Mouse (Mus musculus) liver, embryonic 11.5 days (tissue): ENCODE data around the gene Serinc4. TPM values are rescaled to one million over a fixed set of nuclear protein-coding genes. Genes with fewer than 3 reads are reported as not detected.

ENCODE experiments used
- ATAC-seq: fragments of 200-750 bp; cut with Nextera tagmentation; replicated peaks from 2 replicates; pipeline ENCODE4 v1.8.0; 2017; ENCODE audit warnings: moderate number of reproducible peaks, mild to moderate bottlenecking, moderate TSS enrichment, moderate library complexity; ENCODE audit not compliant: low FRiP score
- DNase-seq: peaks from one replicate; pipeline ENCODE4 v3.0.0-alpha.2; 2017; ENCODE audit warnings: low spot score
- H3K27ac ChIP-seq: fragments of 300-500 bp; sonication (generic); 2 replicates; pipeline ENCODE4 v1.5.1; 2014; ENCODE audit warnings: mild to moderate bottlenecking, low read depth, low read length, control low read depth
- H3K27me3 ChIP-seq: fragments of 300-500 bp; sonication (generic); replicated peaks from 2 replicates; pipeline ENCODE4 v1.6.1; 2014; ENCODE audit warnings: low read length, mixed read lengths; ENCODE audit not compliant: control insufficient read depth, insufficient read depth
- H3K36me3 ChIP-seq: fragments of 300-500 bp; sonication (generic); 2 replicates; pipeline ENCODE4 v1.6.1; 2014; ENCODE audit warnings: mild to moderate bottlenecking, low read length, moderate library complexity, mixed read lengths; ENCODE audit not compliant: control insufficient read depth, insufficient read depth
- H3K4me1 ChIP-seq: fragments of 300-500 bp; sonication (generic); replicated peaks from 2 replicates; pipeline ENCODE4 v1.6.1; 2014; ENCODE audit warnings: low read length, mixed read lengths; ENCODE audit not compliant: control insufficient read depth, insufficient read depth
- H3K4me2 ChIP-seq: fragments of 300-500 bp; sonication (generic); 2 replicates; pipeline ENCODE4 v1.6.1; 2014; ENCODE audit warnings: mild to moderate bottlenecking, control low read depth, moderate library complexity
- H3K4me3 ChIP-seq: fragments of 300-500 bp; sonication (generic); 2 replicates; pipeline ENCODE4 v1.5.1; 2014; ENCODE audit warnings: low read depth, low read length, control low read depth
- H3K9ac ChIP-seq: fragments of 300-500 bp; sonication (generic); 2 replicates; pipeline ENCODE4 v1.6.1; 2014; ENCODE audit warnings: low read depth, low read length, control low read depth
- H3K9me3 ChIP-seq: fragments of 300-500 bp; sonication (generic); 2 replicates; pipeline ENCODE4 v1.6.1; 2016; ENCODE audit warnings: low read length, inconsistent platforms, mixed read lengths; ENCODE audit not compliant: control insufficient read depth
- WGBS: fragments of 180-500 bp; shearing (Covaris S2); extraction: QIAGEN DNeasy Blood & Tissue Kit; methylation state at CpG from one replicate; pipeline ENCODE4 v1.1.7; 2014; 5-methylcytosine and 5-hydroxymethylcytosine counted together
- polyA plus RNA-seq: library from polyadenylated mRNA; unstranded; fragments of >200 nt; fragmentation: Nextera tagmentation; extraction: Ambion mirVana; gene quantifications from 2 replicates; pipeline ENCODE4 v1.2.1, GENCODE M21; 2014

Serinc4 gene
- polyA plus RNA-seq, 1 experiment from 2014 or later, result 0.12 TPM

- ATAC-seq, result no peak
- Histone ChIP-seq H3K36me3 (peaks cover 20% of the 10 kb centered on the region), H3K27me3 (no peaks in the 10 kb centered on the region), H3K9me3 (no peaks in the 10 kb centered on the region), H3K9ac (peak overlapping the region; percentile 95), H3K4me2 (peak overlapping the region; percentile 95), H3K4me3 (peak overlapping the region; percentile 100), H3K4me1 (peaks cover 13% of the 10 kb centered on the region), H3K27ac (peak overlapping the region; percentile 94)
- no peak for DNase-seq
- 1% methylated on average over 7 of the region's 7 CpGs for WGBS
Observed at GRCm38 (mm10) chr2:121450093-121450492, 6.5 kb downstream of the Serinc4 start.

- Histone ChIP-seq H3K4me2 (peak overlapping the region; percentile 95), H3K9me3 (no peaks in the 10 kb centered on the region), H3K27me3 (no peaks in the 10 kb centered on the region), H3K4me3 (peak overlapping the region; percentile 100), H3K9ac (peak overlapping the region; percentile 95), H3K36me3 (peaks cover 18% of the 10 kb centered on the region), H3K27ac (peak overlapping the region; percentile 94), H3K4me1 (peaks cover 13% of the 10 kb centered on the region)
- DNase-seq (no peak), ATAC-seq (peak; percentile 16)
- under 1% methylated on average over 54 of the region's 54 CpGs for WGBS
Observed at GRCm38 (mm10) chr2:121449545-121450011, 7.0 kb downstream of the Serinc4 start.

- peak; percentile 100 for DNase-seq
- H3K27me3 ChIP-seq, result no peaks in the 10 kb centered on the region
- H3K4me1 ChIP-seq, result peaks cover 13% of the 10 kb centered on the region
- peak; percentile 97 for ATAC-seq
- peak within 1 kb of the TSS; percentile 94 for H3K27ac ChIP-seq
- peaks cover 18% of the 10 kb centered on the region for H3K36me3 ChIP-seq
- peak within 1 kb of the TSS; percentile 95 for H3K4me2 ChIP-seq
- no peaks in the 10 kb centered on the region for H3K9me3 ChIP-seq
- peak within 1 kb of the TSS; percentile 95 for H3K9ac ChIP-seq
- H3K4me3 ChIP-seq, result peak within 1 kb of the TSS; percentile 100
- WGBS, result 2% methylated on average over 67 of the region's 74 CpGs
Observed at GRCm38 (mm10) chr2:121448739-121449535, 7.6 kb downstream of the Serinc4 start, which contains the start of gene Serf2. Gene Serf2 (plus strand): TSS chr2:121449195.

- Histone ChIP-seq H3K4me3 (peak overlapping the region; percentile 100), H3K9me3 (no peaks in the 10 kb centered on the region), H3K4me2 (peak overlapping the region; percentile 95), H3K27ac (peak overlapping the region; percentile 87), H3K36me3 (peaks cover 15% of the 10 kb centered on the region), H3K4me1 (peaks cover 14% of the 10 kb centered on the region), H3K9ac (peak overlapping the region; percentile 66), H3K27me3 (no peaks in the 10 kb centered on the region)
- ATAC-seq (no peak), DNase-seq (no peak)
- 16% methylated on average over 9 of the region's 9 CpGs for WGBS
Observed at GRCm38 (mm10) chr2:121448136-121448535, 8.4 kb downstream of the Serinc4 start.

GRCm38 (mm10) chr2:121447006-121447405 lies 9.6 kb downstream of the Serinc4 start:
- H3K9ac ChIP-seq, result no peak overlapping the region
- ATAC-seq (no peak), DNase-seq (no peak)
- no peaks in the 10 kb centered on the region for H3K9me3 ChIP-seq
- 68% methylated on average over 3 of the region's 3 CpGs for WGBS
- no peak overlapping the region for H3K4me2 ChIP-seq
- H3K4me1 ChIP-seq, result peaks cover 22% of the 10 kb centered on the region
- 0 out of 2 replicates have a peak, but pooled peaks cover under 1% of the 10 kb centered on the region for H3K27me3 ChIP-seq
- peaks cover 6% of the 10 kb centered on the region for H3K36me3 ChIP-seq
- no peak overlapping the region for H3K27ac ChIP-seq
- H3K4me3 ChIP-seq, result no peak overlapping the region

GRCm38 (mm10) chr2:121446506-121446905 lies 10.1 kb downstream of the Serinc4 start:
- ATAC-seq (no peak), DNase-seq (no peak)
- Histone ChIP-seq H3K4me2 (no peak overlapping the region), H3K27me3 (0 out of 2 replicates have a peak, but pooled peaks cover 5% of the 10 kb centered on the region), H3K4me3 (no peak overlapping the region), H3K4me1 (peaks cover 24% of the 10 kb centered on the region), H3K9ac (no peak overlapping the region), H3K27ac (no peak overlapping the region), H3K9me3 (no peaks in the 10 kb centered on the region), H3K36me3 (peaks cover 4% of the 10 kb centered on the region)
- 78% methylated on average over 4 of the region's 4 CpGs for WGBS

- Histone ChIP-seq H3K27ac (no peak overlapping the region), H3K9me3 (no peaks in the 10 kb centered on the region), H3K4me1 (peaks cover 15% of the 10 kb centered on the region), H3K27me3 (0 out of 2 replicates have a peak, but pooled peaks cover 7% of the 10 kb centered on the region), H3K4me2 (no peak overlapping the region), H3K9ac (no peak overlapping the region), H3K4me3 (no peak overlapping the region), H3K36me3 (no peaks in the 10 kb centered on the region)
- ATAC-seq (no peak), DNase-seq (no peak)
- WGBS, result 72% methylated on average over 3 of the region's 3 CpGs
Observed at GRCm38 (mm10) chr2:121445117-121445516, 11.5 kb downstream of the Serinc4 start.

GRCm38 (mm10) chr2:121444178-121444577 lies 12.4 kb downstream of the Serinc4 start, which contains the start of gene Ell3:
Gene Ell3 (minus strand): TSS chr2:121444278.
- H3K9me3 ChIP-seq, result no peaks in the 10 kb centered on the region
- DNase-seq (no peak), ATAC-seq (no peak)

More at GRCm38 (mm10) chr2:121444178-121444577, 12.4 kb downstream of the Serinc4 start, which contains the start of gene Ell3:
- Histone ChIP-seq H3K4me2 (peak within 1 kb of the TSS; percentile 90), H3K4me3 (no peak within 1 kb of the TSS), H3K27ac (no peak within 1 kb of the TSS), H3K36me3 (no peaks in the 10 kb centered on the region), H3K9ac (0 out of 2 replicates have a peak within 1 kb of the TSS, but pooled peaks have one; percentile 31), H3K4me1 (peaks cover 15% of the 10 kb centered on the region), H3K27me3 (0 out of 2 replicates have a peak, but pooled peaks cover 7% of the 10 kb centered on the region)
- 85% methylated on average over 1 of the region's 1 CpGs for WGBS
